Mouse (Mus musculus): ENCODE data around the gene Piwil4.
"Not testable (repeated sequence)": the region's sequence is repeated elsewhere in the genome, so short reads cannot be mapped to it uniquely, and the experiment has no call there.

Piwil4 gene

DNA sequence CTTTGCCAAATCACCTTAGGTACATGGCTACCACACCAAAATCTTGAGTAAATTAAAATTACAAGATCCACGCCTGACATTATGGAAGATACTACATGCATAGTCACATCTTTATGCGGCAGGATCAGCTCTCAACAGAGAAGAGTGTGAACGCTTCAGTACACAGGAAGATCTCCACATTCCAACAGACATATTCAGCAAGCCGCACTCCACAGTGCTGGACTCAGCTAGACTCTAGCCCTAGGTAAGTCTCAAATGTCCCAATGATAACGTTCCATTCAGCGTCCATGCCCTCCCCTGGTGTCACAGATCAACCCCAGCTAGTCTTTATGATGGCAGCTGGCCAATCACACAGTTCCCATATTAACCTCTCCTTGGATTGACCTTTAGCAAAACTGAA is 14.5 kb downstream of the Piwil4 start:
- DNase-seq (ENCODE audit: low read depth, low spot score): no peak

DNA sequence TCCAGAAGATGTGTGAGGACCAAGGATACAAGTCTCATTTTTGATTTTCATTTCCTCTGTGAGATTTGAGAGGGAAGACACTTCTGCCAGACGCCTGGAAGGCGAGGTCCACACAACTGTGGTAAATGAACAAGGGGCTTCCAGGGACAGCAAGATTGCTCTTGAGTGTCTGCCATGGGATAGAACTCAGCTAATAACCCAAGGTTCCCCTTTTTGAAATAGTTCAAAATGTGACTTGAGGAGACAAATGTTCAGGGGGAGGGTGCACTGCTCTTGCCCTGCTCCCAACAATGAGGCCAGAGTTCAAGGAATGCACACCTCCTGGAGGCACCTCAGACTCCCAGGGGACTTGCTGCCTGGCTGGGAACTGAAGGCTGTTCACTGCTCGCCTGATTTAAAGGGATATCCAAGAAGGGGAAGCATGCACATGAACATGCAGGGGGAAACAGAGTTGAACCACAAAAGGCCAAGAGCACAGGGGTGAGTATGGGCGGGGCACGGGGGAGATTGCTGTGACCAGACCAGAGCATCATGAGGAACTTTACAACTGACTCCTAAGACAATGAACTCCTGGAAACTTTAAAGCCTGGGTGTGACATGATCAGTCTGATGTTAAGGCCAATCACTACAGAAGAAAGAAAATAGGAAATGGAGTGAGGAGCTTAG is 15.6 kb downstream of the Piwil4 start:
- DNase-seq (ENCODE audit: low read depth, low spot score): no peak

DNA sequence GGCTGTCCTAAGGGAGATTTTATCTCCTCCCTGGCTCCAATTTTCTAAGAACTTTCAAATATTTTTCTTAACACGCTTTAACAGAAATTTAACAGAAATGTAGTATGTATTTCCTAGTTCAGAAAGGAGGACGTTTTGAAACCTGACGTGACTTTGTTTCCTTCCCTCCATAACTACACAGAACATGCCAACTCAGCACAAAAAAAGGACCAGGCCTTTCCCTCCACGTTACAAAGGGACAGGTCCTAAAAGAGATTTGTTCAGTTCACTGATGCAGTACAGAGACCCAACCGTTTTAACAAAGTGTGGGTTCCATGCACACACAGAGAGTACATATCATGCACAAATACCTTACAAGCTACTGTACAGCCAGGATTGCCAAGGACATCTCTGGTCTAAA is 18.9 kb downstream of the Piwil4 start:
- no peak for DNase-seq (ENCODE audit: low read depth, low spot score)

DNA sequence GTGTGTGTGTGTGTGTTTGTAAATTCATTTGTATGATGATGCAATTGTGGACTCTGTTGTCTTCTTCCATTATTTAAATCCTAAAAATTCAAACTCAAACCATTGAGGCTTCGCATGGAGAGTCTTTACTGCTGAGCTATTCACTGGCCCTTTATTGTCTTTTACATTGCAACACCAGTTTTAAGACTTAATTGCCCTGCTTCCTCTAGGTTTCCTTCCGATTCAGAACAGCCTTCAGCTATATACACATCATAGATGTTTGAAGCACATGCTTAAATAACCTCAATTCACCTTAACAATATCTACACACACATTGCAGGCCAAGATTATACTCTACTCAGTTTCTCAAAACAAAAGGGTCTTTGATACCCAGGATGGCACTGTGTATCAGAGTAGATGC is 20.1 kb downstream of the Piwil4 start:
- no peak for DNase-seq (ENCODE audit: low read depth, low spot score)

DNA sequence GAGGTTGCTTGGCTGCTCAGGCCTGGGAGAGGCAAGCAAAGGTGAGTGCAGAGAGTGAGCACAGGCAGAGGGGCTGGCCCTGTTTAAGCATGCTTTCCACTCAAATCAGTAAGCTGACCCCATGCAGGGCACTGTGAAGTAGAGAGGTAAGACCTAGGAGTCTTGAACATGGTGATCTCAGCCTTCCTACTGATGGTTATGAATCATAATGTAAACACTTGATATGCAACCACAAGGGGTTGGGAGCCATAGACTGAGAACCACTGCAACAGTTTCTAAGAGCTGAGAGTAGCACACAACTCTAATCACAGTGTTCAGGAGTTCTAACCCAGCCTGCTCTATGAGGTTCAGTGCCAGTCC is 22.2 kb downstream of the Piwil4 start:
- DNase-seq (ENCODE audit: low read depth, low spot score): no peak

DNA sequence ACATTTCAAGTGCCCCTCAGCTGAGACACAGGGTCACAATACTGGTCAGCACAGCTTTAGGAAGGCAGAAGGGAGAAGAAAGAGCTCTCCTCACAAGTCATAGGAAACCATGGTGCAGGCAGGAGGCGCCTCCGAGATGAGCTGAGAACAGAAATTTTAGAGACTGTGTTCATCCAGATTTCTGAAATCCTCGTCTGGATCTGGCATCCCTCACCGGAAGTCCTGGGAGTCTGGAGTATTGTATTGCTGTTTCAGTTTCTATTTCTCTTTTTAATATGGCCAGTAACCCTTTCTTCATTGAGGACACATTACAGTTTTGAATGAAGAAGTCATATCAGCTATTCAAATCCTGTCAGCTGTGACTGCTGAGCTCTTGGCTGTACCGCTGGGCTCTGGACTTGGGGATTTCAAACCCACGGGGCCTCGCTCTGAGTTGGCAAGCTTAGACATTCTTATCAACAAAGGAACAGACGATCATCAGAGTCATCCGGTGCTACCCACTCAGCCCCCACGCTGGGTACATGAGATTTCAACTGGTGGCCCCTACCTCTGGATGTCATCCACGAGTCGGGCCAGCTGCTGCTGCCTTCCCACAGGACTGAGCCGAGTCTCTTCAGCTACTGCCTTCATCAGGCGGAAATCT is 22.7 kb downstream of the Piwil4 start:
- no peak for DNase-seq (ENCODE audit: low read depth, low spot score)

DNA sequence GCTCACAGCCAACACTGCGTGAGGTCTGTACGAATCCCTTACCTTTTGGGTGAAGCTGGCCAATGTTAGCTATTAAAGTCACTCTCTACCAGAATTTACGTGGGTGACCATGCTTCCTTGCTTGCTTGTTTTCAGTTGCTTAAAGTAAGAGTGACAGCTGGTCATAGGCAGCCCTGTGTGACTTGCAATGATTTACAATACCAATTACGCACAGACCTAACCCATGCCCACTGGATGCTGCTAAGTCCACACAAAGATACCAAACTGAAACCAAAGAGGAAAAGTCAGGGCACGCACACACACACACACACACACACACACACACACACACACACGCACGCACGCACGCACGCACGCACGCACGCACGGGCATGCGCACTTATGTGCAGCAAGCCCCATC is 25.3 kb downstream of the Piwil4 start:
- DNase-seq (ENCODE audit: low read depth, low spot score): no peak

DNA sequence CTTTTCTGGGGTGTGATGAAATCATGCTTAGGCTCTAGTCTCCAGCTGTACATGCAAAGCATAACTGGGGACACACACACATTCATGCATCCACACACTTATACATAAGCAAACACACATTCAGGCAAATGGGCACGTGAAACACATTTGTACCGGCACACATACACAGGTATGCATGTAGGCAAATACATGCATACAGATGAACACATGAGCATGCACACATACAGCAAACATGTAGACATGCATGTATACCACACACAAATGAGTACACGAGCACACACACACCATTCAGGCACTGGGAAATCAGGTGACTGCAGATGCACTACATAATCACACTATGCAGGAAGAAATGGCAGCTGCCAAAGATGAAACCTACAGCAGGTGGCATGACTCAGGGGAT is 29.6 kb downstream of the Piwil4 start:
- DNase-seq (ENCODE audit: low read depth, low spot score): no peak

DNA sequence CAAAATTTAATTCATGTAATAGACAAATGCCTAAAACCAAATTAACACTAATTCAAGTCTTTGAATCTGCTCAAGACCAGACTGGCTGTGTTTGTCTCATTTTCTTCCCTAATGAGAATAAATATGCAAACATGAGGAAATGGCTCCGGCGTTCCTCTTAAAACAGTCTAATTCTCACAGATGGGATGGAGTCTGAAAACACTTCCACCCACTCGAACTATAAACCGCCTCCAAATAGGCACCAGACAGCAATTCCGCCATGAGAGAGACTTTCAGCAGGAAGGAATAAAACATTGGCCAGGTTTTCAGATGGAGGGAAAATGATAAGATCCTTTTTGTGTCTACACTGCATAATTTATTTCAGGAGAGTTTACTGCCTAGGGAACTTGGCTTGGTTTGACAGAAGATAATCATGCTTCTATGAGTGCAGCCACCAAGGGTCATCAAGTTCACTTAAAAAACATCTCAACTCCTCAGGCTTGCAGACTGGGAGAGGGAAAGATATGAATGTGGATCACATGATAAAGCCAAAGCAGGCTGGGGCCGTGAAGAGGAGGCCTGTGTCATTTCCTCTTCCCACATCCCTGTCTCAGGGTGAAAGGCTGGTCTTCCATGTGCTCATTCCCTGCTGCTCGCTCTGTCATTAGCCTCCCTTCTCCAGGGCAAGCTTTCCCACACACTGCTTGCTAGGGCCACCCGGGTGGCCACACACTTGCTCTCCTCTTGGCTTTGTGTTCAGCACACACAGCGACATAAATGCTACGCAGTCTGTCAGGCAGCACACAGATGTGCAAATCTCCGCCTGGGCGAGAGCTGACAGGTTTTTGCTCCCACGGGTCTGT is 35.0 kb downstream of the Piwil4 start:
- DNase-seq (ENCODE audit: low read depth, low spot score): no peak

DNA sequence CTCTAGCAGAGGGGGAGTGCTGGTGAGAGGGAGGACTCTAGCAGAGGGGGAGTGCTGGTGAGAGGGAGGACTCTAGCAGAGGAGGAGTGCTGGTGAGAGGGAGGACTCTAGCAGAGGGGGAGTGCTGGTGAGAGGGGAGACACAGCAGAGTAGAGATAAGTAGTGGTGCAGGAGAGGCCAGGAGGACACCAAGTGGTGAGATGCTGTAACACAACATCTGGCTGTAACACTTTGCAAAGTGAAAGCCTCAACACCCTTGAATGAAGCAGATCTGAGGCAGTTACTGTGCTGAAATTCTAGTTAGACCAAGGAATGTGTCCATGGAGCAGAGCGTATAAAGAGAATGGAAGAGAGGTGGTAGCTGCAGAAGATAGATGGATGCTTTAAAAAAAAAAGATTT is 39.7 kb downstream of the Piwil4 start:
- not testable (repeated sequence) for DNase-seq (ENCODE audit: low read depth, low spot score)

DNA sequence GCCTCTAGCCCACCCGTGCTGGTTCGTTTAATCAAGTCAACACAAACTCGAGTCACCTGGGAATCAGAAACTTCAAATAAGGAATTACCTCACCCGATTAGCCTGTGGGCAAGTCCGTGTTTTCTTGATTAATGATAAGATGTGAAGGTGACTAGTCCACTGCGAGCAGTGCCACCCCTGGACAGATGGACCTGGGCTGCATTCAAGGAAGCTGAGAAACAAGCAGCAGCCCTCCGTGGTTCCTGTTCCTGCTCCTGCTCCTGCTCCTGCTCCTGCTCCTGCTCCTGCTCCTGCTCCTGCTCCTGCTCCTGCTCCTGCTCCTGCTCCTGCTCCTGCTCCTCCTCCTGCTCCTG is 41.3 kb downstream of the Piwil4 start:
- DNase-seq (ENCODE audit: low read depth, low spot score): no peak

DNA sequence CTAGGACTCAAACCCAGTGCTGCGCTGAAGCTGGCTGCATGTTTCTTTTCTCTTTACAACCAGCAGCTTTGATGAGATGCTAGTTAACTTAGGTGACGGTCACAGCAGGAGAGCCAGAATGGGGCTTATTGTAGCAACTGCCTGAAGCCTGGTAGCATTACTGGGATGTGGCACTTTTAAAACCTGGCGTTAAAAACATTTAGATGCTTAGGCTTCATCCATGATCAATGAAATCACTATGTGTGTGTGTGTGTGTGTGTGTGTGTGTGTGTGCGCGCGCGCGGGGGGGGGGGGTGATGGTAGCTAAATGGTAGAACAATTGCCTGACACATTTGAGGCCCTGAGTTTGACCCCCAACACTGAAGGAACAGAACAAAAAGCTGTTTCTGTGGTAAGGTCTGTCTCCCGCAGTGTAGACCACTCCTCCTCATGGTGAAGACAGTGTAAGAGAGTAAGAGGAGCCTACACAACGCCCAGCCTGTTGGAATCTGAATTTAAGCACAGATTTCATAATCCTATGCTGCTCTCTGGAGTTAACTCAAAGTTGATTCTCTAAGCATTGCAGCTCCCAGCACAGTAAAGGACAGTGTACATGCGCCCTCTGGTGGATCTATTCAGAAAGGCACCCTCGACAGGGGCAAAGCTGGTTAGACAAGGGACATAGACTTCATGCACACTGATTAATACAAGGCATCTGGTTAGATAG is 41.8 kb downstream of the Piwil4 start:
- peak; percentile 92 for DNase-seq (ENCODE audit: low read depth, low spot score)

DNA sequence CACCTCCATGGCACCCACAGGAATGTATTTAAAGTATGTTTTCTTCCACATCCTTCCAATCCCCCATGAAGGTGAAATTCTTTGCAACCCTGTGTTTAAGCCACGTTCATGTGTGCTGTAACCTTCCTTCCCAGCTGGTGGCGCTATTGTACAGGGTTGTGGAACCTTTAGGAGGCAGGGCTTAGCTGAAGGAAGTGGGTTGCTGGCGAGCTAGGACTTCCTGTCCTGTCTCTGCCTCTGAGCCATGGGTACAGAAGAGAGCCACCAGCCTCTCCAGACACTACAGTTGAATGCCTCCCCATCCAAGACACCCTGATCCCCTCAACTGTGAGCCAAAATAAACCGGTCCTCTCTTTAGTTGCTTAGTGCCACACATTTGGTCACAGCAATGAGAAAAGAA is 42.6 kb downstream of the Piwil4 start:
- no peak for DNase-seq (ENCODE audit: low read depth, low spot score)

DNA sequence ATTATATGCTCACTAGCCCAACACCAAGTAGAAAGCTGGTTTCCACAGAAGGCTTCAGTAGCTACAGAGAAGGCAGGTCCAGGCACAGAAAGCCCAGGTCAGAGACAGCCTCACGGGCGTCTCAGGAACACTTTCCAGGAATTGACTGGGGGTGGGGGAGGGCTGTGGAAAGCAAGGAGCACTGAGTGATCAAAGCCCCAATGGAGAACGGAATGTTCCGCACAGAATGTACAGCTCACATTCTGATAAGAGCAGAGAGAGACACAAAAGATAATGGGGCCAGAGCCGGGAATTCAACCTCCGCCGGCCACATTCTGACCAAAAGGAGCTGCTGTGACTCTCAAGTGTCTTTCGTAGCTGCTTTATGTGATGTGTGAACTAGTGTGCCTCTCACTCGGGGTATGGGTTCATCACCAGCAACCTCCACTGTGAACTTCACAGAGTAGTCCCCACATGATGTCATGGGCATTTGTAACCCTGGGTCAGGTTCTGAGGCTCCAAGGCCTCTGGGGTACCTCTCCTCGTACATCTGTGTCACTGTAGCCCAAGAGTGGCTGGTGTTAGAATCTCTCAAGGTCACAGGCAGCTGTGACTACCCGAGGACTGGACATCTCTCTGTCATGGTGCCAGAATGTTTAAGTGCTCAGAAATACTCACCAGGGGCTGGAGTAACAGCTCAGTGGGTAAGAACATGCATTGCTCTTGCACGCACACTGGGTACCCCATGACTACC is 51.0 kb downstream of the Piwil4 start:
- no peak for DNase-seq (ENCODE audit: low read depth, low spot score)

DNA sequence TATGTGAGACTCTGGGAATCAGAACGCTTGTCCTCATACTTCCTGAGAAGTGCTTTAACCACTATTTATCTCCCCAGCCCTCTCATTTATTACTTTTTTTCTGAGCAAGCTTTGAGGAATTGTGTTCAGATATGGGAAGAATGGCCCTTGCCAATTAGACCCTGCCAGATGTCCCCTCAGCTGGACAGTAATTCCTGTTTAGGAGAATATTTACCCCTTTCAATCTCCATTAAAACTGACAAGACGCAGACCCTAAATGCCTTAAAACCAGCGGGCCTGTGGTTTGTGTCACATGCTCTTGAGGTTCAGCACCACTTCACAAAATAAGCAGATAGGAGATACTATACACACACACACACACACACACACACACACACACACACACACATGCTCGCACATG is 56.2 kb downstream of the Piwil4 start:
- peak; percentile 61 for DNase-seq (ENCODE audit: low read depth, low spot score)

DNA sequence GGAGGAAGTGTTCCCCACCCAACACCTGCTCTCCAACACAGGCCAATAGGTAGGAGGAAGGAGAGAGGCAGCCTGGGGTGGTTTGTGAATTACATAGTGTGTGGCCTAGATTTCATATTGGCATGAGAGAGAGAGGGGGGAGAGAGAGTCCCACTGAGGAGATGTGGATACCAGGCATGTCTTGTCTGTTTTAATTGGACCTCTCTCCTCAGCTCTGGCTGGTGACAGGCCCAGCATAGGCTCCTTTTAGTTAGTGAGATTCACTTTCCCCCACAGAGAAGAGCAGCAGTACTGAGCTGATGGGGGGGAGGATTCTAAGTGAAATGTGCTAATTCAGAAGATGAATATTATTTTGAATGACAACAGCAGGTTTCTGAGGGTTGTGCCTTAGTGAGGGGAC is 57.8 kb downstream of the Piwil4 start:
- DNase-seq (ENCODE audit: low read depth, low spot score): no peak

DNA sequence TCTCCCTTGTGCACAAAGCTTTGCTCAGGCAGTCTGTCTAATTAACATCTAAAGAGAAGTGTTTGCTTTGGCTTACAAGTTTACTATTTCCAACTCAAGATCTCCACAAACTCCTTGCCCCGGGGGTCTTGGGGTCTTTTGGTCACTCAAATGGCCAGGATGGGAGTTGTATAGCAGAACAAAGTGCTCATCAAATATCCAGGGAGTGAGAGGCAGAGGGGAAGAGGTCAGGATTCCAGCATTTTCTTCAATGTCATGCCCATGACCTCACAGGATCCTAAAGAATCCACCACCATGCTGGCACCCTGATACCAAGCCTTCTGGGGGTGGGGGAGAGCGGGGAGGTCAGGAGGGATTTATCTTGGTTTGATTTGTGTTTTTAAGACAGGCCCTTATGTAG is 59.9 kb downstream of the Piwil4 start:
- no peak for DNase-seq (ENCODE audit: low read depth, low spot score)

DNA sequence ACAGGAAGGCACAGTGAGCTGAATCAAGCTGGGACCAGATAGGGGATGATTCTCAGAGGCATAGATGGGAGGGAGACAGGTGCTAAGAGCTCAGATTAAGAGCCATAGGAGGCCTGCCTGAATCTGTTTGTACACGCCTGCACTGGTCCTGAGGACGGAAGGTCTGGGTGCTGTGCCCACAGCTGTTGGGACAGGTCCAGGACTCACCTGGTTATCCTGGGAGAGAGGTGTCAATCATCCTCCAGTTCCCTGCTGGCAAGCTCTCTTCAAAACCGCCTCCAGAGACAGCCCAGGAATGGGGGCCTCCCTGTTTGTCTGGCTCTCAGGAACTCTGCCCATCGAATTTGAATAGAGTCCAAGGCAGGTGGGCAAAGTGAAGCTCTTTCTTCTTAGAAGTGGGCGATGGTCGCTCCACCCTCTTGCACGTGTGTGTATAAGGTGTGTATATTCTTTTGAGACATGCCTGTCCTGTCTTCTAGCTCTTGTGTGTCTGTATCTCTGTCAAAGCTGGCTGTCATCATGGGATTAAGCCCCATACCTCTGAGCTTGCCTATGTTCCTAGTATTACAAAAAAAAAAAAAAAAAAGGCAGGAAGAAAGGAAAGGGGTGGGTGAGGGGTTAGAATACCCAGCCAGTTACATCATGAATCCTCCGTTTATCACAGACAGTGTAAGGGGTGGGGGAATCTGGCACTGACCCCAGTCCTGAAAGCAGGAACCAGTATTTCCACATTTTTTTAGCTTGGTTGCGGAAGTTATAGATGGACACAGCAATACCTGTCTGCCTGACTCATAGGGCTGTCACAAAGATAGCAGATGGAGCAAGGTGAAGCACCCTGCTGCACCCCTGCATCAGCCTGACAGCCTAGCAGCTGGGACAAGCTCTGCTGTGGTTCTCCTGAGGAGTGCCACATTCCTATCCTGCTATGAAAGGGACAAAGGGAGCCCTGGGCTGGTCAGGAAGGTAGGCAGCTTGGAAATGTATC is 64.5 kb downstream of the Piwil4 start:
- no peak for DNase-seq (ENCODE audit: low read depth, low spot score)

DNA sequence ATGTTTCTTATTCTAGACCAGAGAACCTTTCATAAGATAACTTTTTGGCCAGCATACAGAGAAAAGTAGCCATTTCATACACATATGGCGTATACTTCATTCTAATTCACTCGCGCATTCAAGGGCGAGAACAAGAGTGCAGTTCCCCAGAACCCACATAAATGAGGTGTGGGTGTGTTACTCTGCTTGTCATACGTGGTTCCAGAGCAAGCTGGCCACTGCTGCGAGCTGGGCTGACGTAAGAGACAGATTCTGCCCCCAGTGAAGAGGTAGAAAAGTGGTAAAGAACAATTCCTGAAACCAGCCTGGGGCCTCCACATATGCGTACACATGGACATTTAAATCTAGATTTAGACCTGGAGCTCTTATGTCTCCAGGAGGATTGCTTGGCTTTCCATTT is 66.0 kb downstream of the Piwil4 start:
- DNase-seq (ENCODE audit: low read depth, low spot score): no peak

DNA sequence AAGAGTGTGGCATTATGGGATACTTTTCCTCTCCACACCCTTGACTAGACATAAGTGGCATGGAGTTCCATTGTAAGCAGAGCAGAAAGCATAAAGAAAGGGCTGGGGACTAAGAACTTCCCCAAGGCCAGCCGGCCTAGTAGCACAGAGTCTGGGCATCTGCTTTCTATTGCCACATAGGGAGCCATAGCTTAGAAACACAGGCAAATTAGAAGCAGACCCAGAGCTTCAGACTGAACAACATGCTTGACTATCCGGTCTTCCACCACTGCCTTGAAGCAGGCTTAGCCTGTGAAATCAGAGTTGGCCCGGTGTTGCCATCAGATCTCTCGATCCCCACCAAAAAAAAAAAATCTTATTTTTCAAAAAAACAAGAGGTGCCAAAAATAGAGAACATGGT is 67.4 kb downstream of the Piwil4 start:
- DNase-seq (ENCODE audit: low read depth, low spot score): peak; percentile 68

DNA sequence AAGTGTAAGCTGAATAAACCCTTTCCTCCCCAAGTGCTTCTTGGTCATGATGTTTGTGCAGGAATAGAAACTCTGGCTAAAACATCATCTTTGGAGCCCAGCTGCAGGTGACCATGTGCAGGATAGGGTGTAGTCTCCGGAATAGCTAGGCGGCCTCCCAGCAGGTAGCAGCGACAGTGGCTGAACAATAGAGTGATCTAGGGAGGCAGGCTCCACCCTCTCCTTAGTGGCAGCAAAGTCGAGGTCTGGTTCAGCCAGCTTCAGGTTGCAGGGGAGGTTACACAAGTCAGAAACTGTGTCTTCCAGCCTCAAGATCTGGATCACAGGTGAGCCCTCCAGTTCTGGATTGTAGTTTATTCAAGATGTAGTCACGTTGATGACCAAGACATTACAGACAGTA is 68.6 kb downstream of the Piwil4 start:
- not testable (repeated sequence) for DNase-seq (ENCODE audit: low read depth, low spot score)

Data from forelimb bud, embryonic 11.5 days (tissue).